Comparison of ENCODE assay signal across 12 mouse cellular contexts in the genomic region with DNA sequence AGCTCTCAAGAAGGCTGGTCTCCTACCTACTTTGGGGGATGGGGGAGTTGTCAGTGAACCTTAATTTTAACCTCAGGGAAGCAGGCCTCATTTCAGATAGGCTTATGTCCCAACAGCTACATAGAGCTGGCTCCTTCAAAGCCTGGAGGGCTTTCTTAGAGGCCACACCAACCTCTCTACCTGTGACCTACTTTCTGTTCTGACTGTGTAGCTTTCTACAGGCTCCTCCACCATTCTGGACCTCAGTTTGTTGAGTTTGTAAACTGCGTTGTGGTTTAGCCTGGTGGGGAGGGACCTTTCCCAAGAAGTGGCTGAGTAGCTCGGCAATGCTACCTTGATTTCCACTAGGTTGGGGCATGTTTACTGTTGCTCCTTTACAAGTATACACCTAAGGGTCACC. TPM values are rescaled to one million over a fixed set of nuclear protein-coding genes. Genes with fewer than 3 reads are reported as not detected.
A peak's percentile ranks its signal among the peaks of the same experiment; 100 is the strongest.
DNase-seq lines count a peak whose midpoint lies in the region; ATAC-seq and TF ChIP-seq lines count a peak whose summit lies in the region.
"Had no signal": no experiment of that assay in that cellular context is flagged by ENCODE, and none has a peak within 500 bp of the region (broad histone marks: within the 10 kb centered on the region; RNA-seq: fewer than 3 reads in every experiment).

No protein-coding gene starts in this region.

- H3K9ac ChIP-seq in heart, embryonic 15.5 days, result peak overlapping the region; percentile 66
- peak overlapping the region; percentile 85; the same call in 1 of the 2 replicates for H3K9ac ChIP-seq in liver, adult 2 months (ENCODE audit: low read depth, low read length)
- H3K9ac ChIP-seq in embryonic facial prominence, embryonic 15.5 days, result no peak overlapping the region
- no peak overlapping the region for H3K9ac ChIP-seq in liver, embryonic 16.5 days (ENCODE audit: low read depth, low read length)

- no peak for ATAC-seq in heart, embryonic 15.5 days (replicated peaks; ENCODE audit: insufficient number of reproducible peaks, insufficient read depth, low FRiP score, low read depth)
- no peak for ATAC-seq in embryonic facial prominence, embryonic 15.5 days (ENCODE audit: insufficient number of reproducible peaks, low FRiP score, low TSS enrichment, low read depth)
- ATAC-seq in liver, embryonic 16.5 days (ENCODE audit: low read depth), result no peak
- ATAC-seq: midbrain, embryonic 16.5 days had no signal

- H3K4me2 ChIP-seq in heart, embryonic 15.5 days, result peak overlapping the region; percentile 83
- H3K4me2 ChIP-seq in embryonic facial prominence, embryonic 15.5 days (replicated peaks), result peak overlapping the region; percentile 92
- H3K4me2 ChIP-seq in liver, embryonic 16.5 days (ENCODE audit: low read depth, low read length), result 0 out of 2 replicates have a peak overlapping the region, but pooled peaks have one; percentile 83

- H3K79me2 ChIP-seq in liver, adult 2 months (ENCODE audit: control insufficient read depth, insufficient read depth, low read length), result peaks cover 12% of the 10 kb centered on the region

- no peak overlapping the region for H3K27ac ChIP-seq in heart, embryonic 15.5 days
- H3K27ac ChIP-seq in liver, adult 2 months (replicated peaks; ENCODE audit: insufficient read depth, low read depth, low read length), result peak overlapping the region; percentile 30
- H3K27ac ChIP-seq in embryonic facial prominence, embryonic 15.5 days (replicated peaks), result no peak overlapping the region
- H3K27ac ChIP-seq in liver, embryonic 16.5 days (ENCODE audit: low read length), result no peak overlapping the region

- H3K4me3 ChIP-seq in heart, embryonic 15.5 days, result peak overlapping the region; percentile 65
- peak overlapping the region; percentile 76 for H3K4me3 ChIP-seq in liver, adult 2 months (ENCODE audit: insufficient read depth, low read depth, low read length)
- H3K4me3 ChIP-seq in embryonic facial prominence, embryonic 15.5 days (replicated peaks), result no peak overlapping the region
- H3K4me3 ChIP-seq in liver, embryonic 16.5 days (ENCODE audit: low read depth, low read length), result no peak overlapping the region

- H3K27me3 ChIP-seq in heart, embryonic 15.5 days, result no peaks in the 10 kb centered on the region
- no peaks in the 10 kb centered on the region for H3K27me3 ChIP-seq in liver, adult 2 months (ENCODE audit: control insufficient read depth, insufficient read depth, low read length)
- peaks cover 57% of the 10 kb centered on the region for H3K27me3 ChIP-seq in embryonic facial prominence, embryonic 15.5 days
- peaks cover 72% of the 10 kb centered on the region for H3K27me3 ChIP-seq in liver, embryonic 16.5 days (ENCODE audit: control insufficient read depth, insufficient read depth, low read depth, low read length)

- H3K36me3 ChIP-seq in heart, embryonic 15.5 days, result no peaks in the 10 kb centered on the region
- no peaks in the 10 kb centered on the region for H3K36me3 ChIP-seq in liver, adult 2 months (ENCODE audit: control insufficient read depth, insufficient read depth, low read length)
- no peaks in the 10 kb centered on the region for H3K36me3 ChIP-seq in embryonic facial prominence, embryonic 15.5 days
- no peaks in the 10 kb centered on the region for H3K36me3 ChIP-seq in liver, embryonic 16.5 days (ENCODE audit: control insufficient read depth, insufficient read depth)

- H3K4me1 ChIP-seq in heart, embryonic 15.5 days (replicated peaks), result peaks cover 73% of the 10 kb centered on the region
- H3K4me1 ChIP-seq in liver, adult 2 months (ENCODE audit: control insufficient read depth, insufficient read depth, low read length), result peaks cover 44% of the 10 kb centered on the region
- H3K4me1 ChIP-seq in embryonic facial prominence, embryonic 15.5 days, result peaks cover 16% of the 10 kb centered on the region
- peaks cover 21% of the 10 kb centered on the region for H3K4me1 ChIP-seq in liver, embryonic 16.5 days (ENCODE audit: control insufficient read depth, low read depth, low read length)

- TF ChIP-seq POLR2A in liver, adult 2 months (IDR thresholded peaks at IDR 0.05; ENCODE audit: extremely low read depth, insufficient read depth, low read length), result no peak

- no peaks in the 10 kb centered on the region for H3K9me3 ChIP-seq in heart, embryonic 15.5 days (replicated peaks)
- H3K9me3 ChIP-seq in embryonic facial prominence, embryonic 15.5 days (replicated peaks), result no peaks in the 10 kb centered on the region
- H3K9me3 ChIP-seq in liver, embryonic 16.5 days (replicated peaks; ENCODE audit: control insufficient read depth, low read length), result no peaks in the 10 kb centered on the region

- DNase-seq in heart, postnatal 4 days, result no peak
- peak; percentile 23 for DNase-seq in liver, adult 2 months (ENCODE audit: extremely low read depth, low read depth, low spot score)
- no peak for DNase-seq in liver
- DNase-seq in urinary bladder, postnatal 4 days (ENCODE audit: low spot score in 2 of 2), result no peak
- DNase-seq in urinary bladder, adult 18-20 months (ENCODE audit: low spot score in 2 of 2), result no peak
- DNase-seq: cerebellum, adult 8-10 months had no signal

- WGBS in heart, embryonic 15.5 days, result 62% methylated on average over 2 of the region's 2 CpGs
- WGBS in liver, adult 2 months, result 29% methylated on average over 2 of the region's 2 CpGs
- WGBS in embryonic facial prominence, embryonic 15.5 days, result 55% methylated on average over 2 of the region's 2 CpGs
- WGBS in liver, embryonic 16.5 days (ENCODE audit: insufficient replicate concordance), result 53% methylated on average over 2 of the region's 2 CpGs

- TF ChIP-seq CTCF in liver, adult 2 months (IDR thresholded peaks at IDR 0.05; ENCODE audit: low read depth, low read length), result no peak

RNA-seq across cellular contexts. Expression of gene Bik, which starts 1.1 kb away (rescaled TPM):
- polyA plus RNA-seq in heart, embryonic 15.5 days (2015; fragmentation: Nextera tagmentation; extraction: Ambion mirVana), result 24.0 and 24.5 TPM in 2 replicates
- 10 to 100 TPM; 22.8 to 28.0 TPM for total RNA-seq in heart, postnatal 4 days (2021)
- 7.0 and 9.3 TPM in 2 replicates for total RNA-seq in liver, adult 2 months (2014; rRNA removed)
- 6.3 and 7.8 TPM in 2 replicates for polyA plus RNA-seq in liver, adult 2 months (2012; rRNA removed)
- 3.9 and 5.5 TPM in 2 replicates for polyA plus RNA-seq in embryonic facial prominence, embryonic 15.5 days (2015; fragmentation: Nextera tagmentation; extraction: Ambion mirVana)
- 1.8 TPM in 2 replicates for polyA plus RNA-seq in liver, embryonic 16.5 days (2015; fragmentation: Nextera tagmentation; extraction: Ambion mirVana)
- total RNA-seq: granulocyte monocyte progenitor cell, adult 5-6 weeks; left cerebral cortex, postnatal 36 days had no signal

RNA-seq across cellular contexts. Expression of gene Ttll1, which starts 17.1 kb away (rescaled TPM):
- polyA plus RNA-seq in heart, embryonic 15.5 days (2015; fragmentation: Nextera tagmentation; extraction: Ambion mirVana), result 22.9 and 23.4 TPM in 2 replicates
- 10 to 100 TPM; 20.7 to 24.3 TPM for total RNA-seq in heart, postnatal 4 days (2021)
- 1.0 and 1.3 TPM in 2 replicates for total RNA-seq in liver, adult 2 months (2014; rRNA removed)
- polyA plus RNA-seq in liver, adult 2 months (2012; rRNA removed), result 2.1 and 2.2 TPM in 2 replicates
- polyA plus RNA-seq in embryonic facial prominence, embryonic 15.5 days (2015; fragmentation: Nextera tagmentation; extraction: Ambion mirVana), result 21.5 and 23.8 TPM in 2 replicates
- 4.3 and 4.7 TPM in 2 replicates for polyA plus RNA-seq in liver, embryonic 16.5 days (2015; fragmentation: Nextera tagmentation; extraction: Ambion mirVana)

RNA-seq across cellular contexts. Expression of gene Tspo, which starts 35.6 kb away (rescaled TPM):
- polyA plus RNA-seq in heart, embryonic 15.5 days (2015; fragmentation: Nextera tagmentation; extraction: Ambion mirVana), result 149 and 164 TPM in 2 replicates
- 10 to 100 TPM; 78.3 to 85.3 TPM for total RNA-seq in heart, postnatal 4 days (2021)
- total RNA-seq in liver, adult 2 months (2014; rRNA removed), result 99.9 and 123 TPM in 2 replicates
- 206 and 283 TPM in 2 replicates for polyA plus RNA-seq in liver, adult 2 months (2012; rRNA removed)
- 66.7 and 71.7 TPM in 2 replicates for polyA plus RNA-seq in embryonic facial prominence, embryonic 15.5 days (2015; fragmentation: Nextera tagmentation; extraction: Ambion mirVana)
- 179 and 184 TPM in 2 replicates for polyA plus RNA-seq in liver, embryonic 16.5 days (2015; fragmentation: Nextera tagmentation; extraction: Ambion mirVana)

RNA-seq across cellular contexts. Expression of gene Mcat, which starts 35.8 kb away (rescaled TPM):
- polyA plus RNA-seq in heart, embryonic 15.5 days (2015; fragmentation: Nextera tagmentation; extraction: Ambion mirVana), result 25.8 and 30.5 TPM in 2 replicates
- total RNA-seq in heart, postnatal 4 days (2021), result 10 to 100 TPM; 33.0 to 34.4 TPM
- total RNA-seq in liver, adult 2 months (2014; rRNA removed), result 25.9 and 27.9 TPM in 2 replicates
- 29.3 and 30.7 TPM in 2 replicates for polyA plus RNA-seq in liver, adult 2 months (2012; rRNA removed)
- polyA plus RNA-seq in embryonic facial prominence, embryonic 15.5 days (2015; fragmentation: Nextera tagmentation; extraction: Ambion mirVana), result 34.9 and 38.1 TPM in 2 replicates
- 12.0 and 13.1 TPM in 2 replicates for polyA plus RNA-seq in liver, embryonic 16.5 days (2015; fragmentation: Nextera tagmentation; extraction: Ambion mirVana)

Comparison
In these comparisons a context has a peak if more than half of its experiments do, and no peak if none do; other contexts are left out.
1. H3K4me3 ChIP-seq: peak in heart, embryonic 15.5 days (single experiment) and liver, adult 2 months (single experiment); none in embryonic facial prominence, embryonic 15.5 days (single experiment) and liver, embryonic 16.5 days (single experiment).
2. H3K9ac ChIP-seq: peak in heart, embryonic 15.5 days (single experiment) and liver, adult 2 months (single experiment); none in embryonic facial prominence, embryonic 15.5 days (single experiment) and liver, embryonic 16.5 days (single experiment).
3. Peak in every context shown above with its lines, with median percentiles within 50 percentile points of each other: H3K4me2 ChIP-seq.